Mouse (Mus musculus): ENCODE measurements around the gene Gm28048. TPM values are rescaled to one million over a fixed set of nuclear protein-coding genes. Genes with fewer than 3 reads are reported as not detected.
A peak's percentile ranks its signal among the peaks of the same experiment; 100 is the strongest.

The Gm28048 gene
- total RNA-seq, 1 experiment from 2014 or later, result 81.6 TPM

DNA sequence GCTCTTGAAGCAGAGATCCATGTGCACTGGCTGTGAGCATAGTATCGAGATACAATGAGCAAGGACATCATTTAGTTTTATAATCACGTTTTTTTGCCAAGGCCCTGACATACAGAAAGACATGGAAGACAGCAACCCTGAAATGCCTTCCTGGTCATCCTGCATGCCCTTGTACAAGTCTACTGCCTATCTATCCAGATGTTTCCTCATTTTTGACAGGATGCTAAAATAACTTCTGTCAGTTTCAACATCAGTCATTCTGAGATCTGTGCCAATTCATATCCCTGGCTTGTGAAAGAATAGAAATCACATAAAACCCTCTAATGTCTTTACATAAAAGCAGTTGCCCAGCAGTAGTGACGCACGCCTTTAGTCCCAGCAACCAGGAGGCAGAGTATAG, 84.8 kb downstream of the Gm28048 start:
- ATAC-seq (replicated peaks; ENCODE audit: low read depth, poor library complexity, severe bottlenecking), result peak; percentile 55; the same call in 1 of the 2 replicates

DNA sequence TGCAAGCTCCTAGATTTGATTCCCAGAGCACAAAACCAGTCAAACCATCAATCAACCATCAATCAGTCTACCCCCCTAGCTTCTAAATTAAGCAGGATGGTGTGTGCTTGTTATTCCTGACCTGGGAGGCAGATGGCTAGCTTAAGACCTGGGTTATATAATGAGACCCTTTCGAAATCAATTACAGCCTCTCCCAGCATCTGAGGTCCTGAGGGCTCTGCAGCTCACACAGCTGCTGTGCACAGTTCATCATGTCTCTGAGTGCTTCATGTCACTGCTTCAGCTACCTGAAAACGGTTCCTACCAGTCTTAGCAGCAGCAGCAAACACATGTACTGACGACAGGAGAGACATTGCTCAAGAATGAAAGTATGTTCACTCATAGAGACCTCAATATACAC, 88.8 kb downstream of the Gm28048 start:
- ATAC-seq (replicated peaks; ENCODE audit: low read depth, poor library complexity, severe bottlenecking), result no peak

DNA sequence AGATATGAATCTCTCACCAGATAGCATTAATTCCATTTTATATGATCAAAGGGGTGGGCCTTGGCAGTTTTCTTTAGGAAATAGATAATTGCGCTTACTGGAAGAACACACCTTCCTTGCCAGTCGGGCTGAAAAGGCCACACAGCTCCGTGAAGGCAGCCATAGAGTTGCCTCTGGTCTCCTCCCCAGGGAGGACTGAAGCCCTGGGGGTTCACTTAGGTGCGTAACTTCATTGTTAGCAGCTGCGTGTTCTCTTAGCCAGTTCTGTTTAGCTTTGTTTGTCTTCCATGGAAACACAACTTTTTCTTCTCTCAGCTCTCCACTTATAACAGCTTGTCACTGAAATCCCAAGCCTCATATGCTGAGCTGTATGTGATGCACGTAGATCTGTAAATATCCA, 89.4 kb downstream of the Gm28048 start:
- ATAC-seq (replicated peaks; ENCODE audit: low read depth, poor library complexity, severe bottlenecking), result no peak

DNA sequence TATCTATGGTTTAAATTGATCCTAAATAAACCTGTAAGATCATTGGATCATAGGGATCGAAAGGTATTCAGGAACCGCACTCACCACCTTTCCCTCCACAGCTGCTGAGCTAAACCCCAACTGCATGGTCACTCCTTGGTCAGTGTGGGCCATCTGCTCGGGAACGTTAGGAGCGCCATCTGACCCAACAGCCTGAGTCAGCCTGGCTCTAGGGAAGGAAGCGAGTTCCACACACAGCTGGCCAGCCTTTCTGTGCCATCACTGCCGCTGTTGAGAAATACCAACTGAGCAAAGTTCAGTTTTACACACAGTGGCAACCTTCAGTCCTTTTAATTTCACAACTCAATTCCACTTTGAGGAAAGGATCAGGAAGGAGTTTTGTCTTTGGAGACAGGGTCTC, 90.0 kb downstream of the Gm28048 start:
- peak; percentile 62 for ATAC-seq (replicated peaks; ENCODE audit: low read depth, poor library complexity, severe bottlenecking)

DNA sequence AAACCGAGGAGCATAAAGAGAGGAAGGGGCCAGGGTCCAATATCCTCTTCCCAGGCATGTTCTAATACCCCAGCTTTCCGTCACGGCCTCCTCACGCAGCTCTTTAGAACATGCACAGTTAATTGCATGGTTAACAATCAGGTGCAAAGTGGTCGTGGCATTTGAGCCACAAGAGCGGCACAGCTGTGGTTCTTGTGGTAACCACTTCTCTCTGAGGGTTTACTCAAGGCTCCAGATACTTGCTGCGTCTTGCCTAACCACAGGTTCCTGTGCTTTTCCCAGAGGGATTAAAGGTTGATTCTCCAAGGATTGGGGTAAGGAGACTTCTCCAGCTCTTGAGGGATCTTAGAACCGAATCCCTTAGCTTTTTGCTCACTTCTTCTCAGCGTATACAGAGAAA, 90.6 kb downstream of the Gm28048 start:
- peak; percentile 69 for ATAC-seq (replicated peaks; ENCODE audit: low read depth, poor library complexity, severe bottlenecking)

DNA sequence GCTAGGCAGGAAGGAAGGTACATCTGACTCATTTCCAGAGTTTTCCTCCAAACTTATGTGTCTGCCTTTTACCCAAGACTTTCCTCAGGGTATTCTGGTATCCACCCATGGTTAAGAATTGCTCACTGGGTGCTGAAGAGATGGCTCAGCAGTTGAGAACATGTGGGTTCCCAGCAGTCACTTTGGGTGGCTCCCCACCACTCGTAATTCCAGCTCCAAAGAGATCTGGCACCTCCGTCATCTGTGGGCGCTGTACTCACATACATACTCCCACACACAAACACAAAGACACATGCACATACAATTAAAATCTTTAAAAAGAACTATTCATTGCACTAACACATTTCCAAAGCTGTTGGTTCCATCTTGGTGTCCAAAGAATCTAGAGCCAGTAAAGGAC, 92.7 kb downstream of the Gm28048 start:
- no peak for ATAC-seq (replicated peaks; ENCODE audit: low read depth, poor library complexity, severe bottlenecking)

DNA sequence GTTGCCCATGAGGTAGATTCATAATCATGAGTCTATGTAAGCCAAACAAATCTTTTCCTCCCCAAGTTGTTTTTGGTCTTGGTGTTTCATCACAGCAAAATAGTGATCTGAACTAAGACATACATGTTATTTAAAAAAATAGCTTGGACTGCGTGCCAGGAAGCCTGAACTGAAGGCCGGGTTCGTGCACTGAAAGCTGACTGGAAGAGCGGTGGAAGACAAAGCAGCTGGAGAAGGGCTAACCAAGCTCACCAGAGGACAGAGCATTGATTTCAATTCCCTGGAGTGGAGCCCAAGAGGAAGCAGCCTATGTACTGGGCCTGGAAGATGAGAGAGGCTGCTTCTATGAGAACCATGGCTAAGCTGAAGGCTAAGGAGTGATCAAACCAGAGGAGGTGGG, 94.9 kb downstream of the Gm28048 start:
- ATAC-seq (replicated peaks; ENCODE audit: low read depth, poor library complexity, severe bottlenecking), result no peak

DNA sequence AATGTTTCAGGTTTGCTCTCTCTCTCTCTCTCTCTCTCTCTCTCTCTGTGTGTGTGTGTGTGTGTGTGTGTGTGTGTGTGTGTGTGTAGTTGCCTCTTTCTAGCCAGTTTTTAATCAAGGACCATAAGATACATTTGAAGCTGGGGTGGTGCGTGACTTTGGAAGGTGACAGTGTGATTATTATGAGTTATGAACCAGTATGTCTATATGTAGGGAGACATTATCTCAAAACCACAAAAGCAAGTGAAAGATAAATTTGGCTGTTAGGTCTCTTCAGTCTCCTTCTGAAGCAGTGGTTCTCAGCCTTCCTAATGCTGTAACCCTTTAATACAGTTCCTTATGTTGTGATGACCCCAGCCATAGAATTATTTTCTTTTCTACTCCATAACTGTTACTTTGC, 96.5 kb downstream of the Gm28048 start:
- no peak for ATAC-seq (replicated peaks; ENCODE audit: low read depth, poor library complexity, severe bottlenecking)

DNA sequence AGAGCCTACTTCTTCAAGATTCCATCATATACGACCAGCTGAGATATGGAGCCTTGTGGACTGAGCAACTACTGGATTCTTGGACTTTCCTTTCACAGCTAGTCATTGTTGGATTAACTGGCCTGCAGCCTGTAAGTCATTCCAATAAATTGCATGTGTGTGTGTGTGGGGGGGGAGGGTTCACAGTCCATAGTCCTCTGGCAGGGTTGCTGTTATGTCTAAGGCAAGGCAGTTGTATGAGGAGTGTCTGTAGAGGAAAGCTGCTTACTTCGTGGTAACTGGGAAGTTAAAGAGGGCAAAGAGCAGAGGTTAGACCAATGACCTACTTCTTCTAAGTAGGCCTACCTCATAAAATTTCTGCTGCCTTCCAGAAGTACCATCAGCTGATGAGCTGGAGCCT, 98.2 kb downstream of the Gm28048 start:
- ATAC-seq (replicated peaks; ENCODE audit: low read depth, poor library complexity, severe bottlenecking), result no peak

DNA sequence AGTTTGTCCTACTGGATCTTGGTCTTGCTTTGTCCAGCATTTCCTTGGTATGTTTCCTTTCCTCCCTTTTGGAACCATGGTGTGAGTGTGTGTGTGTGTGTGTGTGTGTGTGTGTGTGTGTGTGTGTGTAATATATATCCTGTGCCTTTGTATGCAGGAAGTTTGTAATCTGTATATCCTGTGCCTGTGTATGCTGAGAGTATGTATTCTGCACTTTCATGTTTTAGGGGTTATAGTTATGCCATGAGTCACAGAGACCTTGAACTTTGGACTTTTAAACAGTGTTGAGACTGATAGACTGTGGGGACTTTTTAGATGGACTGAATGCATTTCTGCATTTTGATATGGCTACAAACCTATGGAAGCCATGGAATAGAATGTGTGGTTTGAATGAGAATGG, 99.0 kb downstream of the Gm28048 start:
- no peak for ATAC-seq (replicated peaks; ENCODE audit: low read depth, poor library complexity, severe bottlenecking)

DNA sequence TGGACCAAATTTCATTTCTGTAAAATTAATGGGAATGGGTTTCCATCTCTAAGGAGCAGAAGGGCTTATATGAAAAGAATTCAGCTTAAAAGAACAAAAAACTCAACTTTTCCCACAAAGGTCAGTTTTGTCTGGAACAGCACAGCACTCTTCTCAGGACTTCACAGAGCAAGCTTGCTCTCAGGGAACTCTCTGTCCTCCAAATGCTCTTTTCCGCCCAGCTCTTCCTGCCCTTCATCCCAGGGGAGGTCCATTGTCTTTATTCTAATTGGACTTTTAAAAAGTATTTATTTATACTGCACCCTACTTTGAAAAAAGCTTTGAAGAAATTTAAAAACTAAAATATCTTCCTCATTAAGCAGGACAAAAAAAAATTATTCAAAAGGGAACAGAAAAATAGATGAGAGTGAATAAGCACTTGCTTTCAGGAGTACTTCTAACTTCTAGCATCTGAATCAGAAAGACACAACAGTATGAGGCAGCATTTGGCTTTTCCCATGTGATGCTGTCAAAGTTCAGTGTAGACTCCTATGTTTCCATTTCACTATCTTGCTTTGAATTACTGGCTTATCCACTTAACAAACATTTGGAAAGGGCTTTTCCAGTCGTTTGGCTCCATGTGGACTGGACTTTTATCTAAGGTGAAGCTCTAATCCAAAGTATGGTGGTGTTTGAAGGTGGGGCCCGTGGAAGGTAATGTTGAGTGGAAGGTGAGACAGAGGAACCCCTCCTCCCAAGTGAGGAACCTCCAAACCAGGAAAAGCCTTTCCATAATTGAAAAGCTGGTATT, 101.3 kb downstream of the Gm28048 start:
- no peak for ATAC-seq (replicated peaks; ENCODE audit: low read depth, poor library complexity, severe bottlenecking)

DNA sequence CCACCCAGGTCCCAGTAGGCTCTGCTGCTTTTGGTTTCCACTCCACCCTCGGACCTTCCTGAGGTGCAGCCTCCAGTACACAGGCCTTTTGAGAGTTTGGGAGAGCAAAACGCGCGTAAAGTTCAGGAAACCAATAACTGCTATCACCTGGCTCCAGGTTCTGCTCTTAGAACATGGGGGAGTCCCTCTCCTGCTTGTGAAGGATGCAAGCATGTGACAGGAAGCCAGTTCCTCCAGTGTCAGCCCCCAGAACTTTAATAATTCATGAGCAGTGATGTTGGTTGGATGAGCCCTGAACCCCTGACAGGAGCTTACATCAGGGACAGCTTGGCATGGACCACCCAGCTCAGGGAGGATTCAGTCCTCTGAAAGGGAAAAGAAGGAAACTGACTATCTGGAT, 102.2 kb downstream of the Gm28048 start:
- ATAC-seq (replicated peaks; ENCODE audit: low read depth, poor library complexity, severe bottlenecking), result no peak

DNA sequence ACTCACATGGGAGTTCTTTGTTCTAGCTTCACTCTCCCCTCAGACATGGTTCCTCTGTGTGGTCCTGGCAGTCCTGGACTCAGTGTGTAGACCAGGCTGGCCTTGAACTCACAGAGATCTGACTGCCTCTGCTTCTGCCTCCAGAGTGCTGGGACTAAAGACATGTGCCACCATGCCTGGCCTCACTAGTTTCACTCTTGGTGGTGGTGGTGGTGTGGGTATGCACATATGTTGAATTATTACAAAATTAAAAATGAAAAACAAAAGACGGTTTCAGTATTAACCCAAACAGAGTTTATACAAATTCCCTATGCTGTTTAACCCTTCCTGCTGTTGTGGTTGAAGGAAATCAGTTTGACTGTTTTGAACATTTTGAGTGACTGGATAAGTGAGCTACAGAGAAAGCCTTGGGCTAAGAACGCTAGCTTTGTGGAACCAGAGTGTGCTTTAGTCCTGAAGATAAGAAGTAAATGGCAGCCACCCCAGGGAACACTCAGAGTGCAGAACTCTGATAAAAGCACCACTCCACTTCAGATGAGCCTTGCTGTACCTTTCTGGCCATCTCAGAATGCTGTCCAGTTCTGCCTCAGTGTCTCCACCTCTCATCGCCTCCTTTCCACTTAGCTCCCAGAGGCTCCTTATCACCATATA, 105.1 kb downstream of the Gm28048 start:
- ATAC-seq (replicated peaks; ENCODE audit: low read depth, poor library complexity, severe bottlenecking), result peak; percentile 62

DNA sequence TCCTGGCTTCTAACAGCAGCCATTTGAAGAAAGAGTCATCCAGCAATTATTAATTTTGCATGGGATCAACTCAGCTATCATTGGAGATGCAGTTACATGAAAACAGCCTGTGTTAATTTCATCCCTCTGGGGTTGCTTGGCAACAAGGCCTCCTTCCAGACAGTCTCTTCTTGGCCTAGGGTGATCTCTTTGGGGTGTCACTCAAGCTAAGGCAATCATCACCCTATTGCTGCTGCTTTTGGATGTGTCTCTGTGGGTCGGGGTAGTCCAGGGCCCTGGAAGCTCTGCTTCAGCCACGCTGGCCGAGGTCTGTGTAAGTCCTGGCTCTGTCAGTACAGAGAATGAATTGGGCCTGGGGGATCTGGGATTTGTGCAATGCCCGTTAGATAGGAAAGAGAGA, 106.6 kb downstream of the Gm28048 start:
- no peak for ATAC-seq (replicated peaks; ENCODE audit: low read depth, poor library complexity, severe bottlenecking)

DNA sequence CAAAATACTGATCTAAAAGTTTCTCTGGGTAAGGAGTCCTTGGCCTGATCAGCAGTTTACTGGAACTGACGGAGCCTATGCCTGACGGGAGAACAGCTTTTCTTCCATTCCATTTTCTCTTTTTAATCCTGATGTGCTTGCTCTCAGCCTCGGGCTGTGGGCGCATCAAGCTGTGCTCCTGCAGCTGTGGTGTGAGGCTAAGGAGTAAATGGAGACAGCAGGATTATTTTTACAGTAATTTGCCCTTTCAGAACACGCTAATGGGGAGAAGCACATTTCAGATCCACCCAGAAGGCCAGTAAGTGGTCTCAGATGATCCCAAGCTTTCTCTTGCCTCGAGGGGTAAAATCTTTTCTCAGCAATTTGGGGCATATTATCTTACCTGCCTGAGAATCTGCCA, 107.1 kb downstream of the Gm28048 start:
- ATAC-seq (replicated peaks; ENCODE audit: low read depth, poor library complexity, severe bottlenecking), result no peak

DNA sequence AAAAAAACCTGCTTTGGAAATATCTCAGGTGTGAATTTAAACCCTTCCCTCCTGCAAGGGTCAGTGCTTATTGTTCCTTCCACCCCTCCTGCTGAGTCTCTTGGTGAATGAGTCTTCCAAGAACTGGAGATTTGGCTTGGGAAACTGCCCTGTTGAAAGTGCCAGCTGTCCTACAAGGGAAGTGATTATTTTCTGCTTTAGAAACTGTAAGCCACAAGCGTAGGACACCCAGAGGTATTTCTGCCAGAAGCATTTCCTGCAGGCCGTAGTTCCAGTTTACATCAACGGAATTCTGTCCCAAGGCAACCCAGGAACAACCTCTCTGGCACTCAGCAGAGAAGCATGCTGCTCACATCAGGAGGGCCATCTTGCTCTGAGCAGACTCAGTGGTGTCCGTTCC, 108.5 kb downstream of the Gm28048 start:
- ATAC-seq (replicated peaks; ENCODE audit: low read depth, poor library complexity, severe bottlenecking), result no peak

DNA sequence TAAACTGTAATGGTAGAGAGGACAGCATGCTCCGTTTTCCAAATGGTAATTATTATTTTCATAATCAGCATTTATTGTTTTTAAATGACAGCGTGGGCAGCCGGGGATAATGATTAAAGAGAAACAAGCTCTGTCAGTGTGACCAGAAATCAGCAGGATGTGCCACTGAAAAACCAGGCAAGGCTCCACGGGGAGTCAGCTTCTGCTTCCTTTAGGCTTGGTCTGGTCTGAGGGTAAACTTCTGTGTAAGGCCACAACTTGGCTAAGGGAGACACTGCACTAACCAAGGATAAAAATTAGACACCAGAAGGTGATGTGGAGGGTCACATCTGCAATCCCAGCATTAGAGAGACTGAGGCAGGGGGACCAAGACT, 109.6 kb downstream of the Gm28048 start:
- no peak; the same call in 1 of the 2 replicates for ATAC-seq (replicated peaks; ENCODE audit: low read depth, poor library complexity, severe bottlenecking)

DNA sequence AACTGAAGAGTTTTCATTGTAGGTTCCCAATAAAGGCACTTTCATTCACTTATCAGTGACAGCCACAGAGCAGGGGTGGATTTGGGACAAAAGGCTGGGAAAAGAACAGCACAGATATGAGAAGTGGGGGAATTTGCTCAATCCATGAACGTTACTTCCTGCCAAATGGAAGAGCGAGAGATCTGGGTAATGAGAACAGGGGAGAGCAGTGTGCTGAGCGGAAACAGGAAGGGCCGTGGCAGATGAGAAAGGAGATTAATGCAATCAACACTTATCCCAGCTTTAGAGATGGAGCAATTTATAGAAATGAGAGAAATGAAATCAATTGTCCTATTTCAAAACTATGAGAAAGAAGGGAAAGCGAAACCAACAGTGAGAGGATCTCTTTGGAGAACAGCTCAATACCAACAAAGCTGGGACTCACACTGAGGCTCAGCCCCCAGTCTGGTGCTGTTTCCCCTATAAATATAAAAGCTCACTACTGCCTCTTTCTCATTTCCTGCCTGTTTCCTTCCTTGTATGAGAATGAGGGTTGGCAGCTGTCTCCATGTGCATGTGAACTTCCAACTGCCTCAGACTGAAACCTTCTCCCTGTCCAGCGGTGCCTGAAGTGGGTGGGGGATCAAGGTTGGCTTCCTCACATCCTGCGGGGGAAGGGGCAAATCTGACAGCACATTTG, 110.1 kb downstream of the Gm28048 start:
- peak; percentile 75 for ATAC-seq (replicated peaks; ENCODE audit: low read depth, poor library complexity, severe bottlenecking)

DNA sequence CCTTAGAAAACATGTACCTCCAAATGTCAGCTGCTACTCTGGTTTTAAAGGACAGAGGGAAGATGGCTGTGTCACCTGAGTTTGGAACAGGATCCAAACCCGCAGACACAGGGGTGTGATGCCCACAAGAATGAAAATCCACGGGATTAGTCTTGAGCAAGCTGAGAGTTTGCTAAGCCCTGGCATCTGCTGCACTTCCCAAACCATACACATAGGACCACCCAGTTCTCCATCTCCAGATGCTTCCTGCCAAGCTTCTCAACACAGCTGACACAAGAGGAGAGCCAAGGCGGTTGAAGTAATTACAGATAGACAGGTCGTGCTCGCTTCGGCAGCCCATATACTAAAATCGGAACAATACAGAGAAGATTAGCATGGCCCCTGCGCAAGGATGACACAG, 113.3 kb downstream of the Gm28048 start:
- no peak for ATAC-seq (replicated peaks; ENCODE audit: low read depth, poor library complexity, severe bottlenecking)

DNA sequence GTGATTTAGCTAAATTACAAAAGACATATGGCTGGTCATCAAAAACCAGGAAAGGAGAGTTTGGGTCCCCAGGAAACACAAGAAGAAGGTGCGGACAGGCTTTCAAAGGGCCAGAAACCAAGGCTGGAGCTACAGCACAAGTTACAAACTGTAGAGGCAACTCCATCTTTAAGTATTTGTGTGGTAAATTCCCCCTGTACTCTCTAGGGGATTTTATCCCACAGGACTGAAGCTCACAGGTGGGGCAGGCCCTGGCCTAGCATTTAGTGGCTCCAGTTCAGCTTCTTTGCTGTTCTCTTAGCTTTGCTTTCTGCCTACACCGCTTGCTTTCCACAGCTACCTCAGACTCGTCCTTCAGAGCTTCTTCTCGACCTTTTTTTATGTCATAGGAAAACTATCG, 114.2 kb downstream of the Gm28048 start:
- ATAC-seq (replicated peaks; ENCODE audit: low read depth, poor library complexity, severe bottlenecking), result no peak

DNA sequence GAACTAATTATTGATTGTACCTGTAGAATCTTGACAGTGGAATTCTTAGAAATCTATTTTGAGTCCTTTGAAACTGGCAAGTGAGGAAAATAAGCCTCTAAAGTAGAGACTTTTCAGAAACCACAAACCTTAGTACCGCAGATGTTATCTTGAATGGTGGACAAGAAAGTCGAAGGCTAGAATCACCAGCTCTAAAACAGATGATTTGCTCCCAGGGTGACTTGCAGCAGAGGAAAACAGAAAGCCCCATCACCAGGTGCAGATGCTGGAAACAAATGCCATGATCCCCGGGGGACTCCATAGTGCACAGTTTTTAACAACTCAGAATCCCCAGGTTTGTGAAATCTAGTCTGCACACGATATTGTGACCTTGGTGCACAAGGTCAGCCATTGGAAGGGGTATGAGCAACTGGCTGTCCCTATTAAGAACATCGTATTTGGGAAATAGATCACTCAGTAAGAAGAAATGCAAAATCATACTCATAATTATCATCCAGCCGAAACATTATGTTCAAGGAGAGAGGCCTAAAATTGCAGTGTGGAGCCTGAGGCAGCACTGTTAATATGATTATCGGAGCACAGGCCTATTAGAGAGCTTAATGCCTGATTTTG, 116.1 kb downstream of the Gm28048 start:
- 0 out of 2 replicates have a peak, but pooled peaks have one; percentile 24 for ATAC-seq (replicated peaks; ENCODE audit: low read depth, poor library complexity, severe bottlenecking)
